Mouse (Mus musculus) kidney, adult 2 months (tissue): ENCODE data around the gene Samd1.

Experiments used
- CTCF ChIP-seq: fragments of 200-500 bp; conservative IDR thresholded peaks from 2 replicates; pipeline ENCODE4 v1.5.1; 2011; ENCODE audit warnings: low read depth, mild to moderate bottlenecking, control low read depth, low read length, moderate library complexity, mixed read lengths; ENCODE audit not compliant: insufficient read depth, insufficient read length
- POLR2A ChIP-seq: fragments of 200-500 bp; IDR thresholded peaks from one replicate; pipeline ENCODE4 v1.6.1; 2011; ENCODE audit warnings: low read depth, low read length, control low read depth

DNA sequence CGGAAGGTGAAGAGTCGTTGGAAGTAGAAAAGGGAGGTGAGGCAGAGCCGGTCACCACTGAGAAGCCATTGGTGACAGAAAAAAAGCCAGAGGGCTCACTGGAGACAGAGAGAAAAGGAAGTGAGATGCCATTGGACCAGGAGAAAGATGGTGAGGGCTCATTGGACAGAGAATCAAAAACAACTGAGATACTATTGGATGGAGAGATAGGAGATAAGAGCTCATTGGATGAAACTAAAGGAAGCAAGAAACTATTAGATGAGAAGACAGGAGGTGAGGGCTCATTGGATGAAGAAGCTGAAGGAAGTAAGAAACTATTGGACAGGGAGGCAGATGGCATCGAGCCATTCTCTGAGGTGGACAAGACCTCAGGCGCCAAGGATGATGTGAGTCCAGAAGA, 31.8 kb downstream of the Samd1 start:
- no peak for TF ChIP-seq CTCF
- TF ChIP-seq POLR2A: no peak
